20 mouse cellular contexts compared by ENCODE assay signal in the genomic region with DNA sequence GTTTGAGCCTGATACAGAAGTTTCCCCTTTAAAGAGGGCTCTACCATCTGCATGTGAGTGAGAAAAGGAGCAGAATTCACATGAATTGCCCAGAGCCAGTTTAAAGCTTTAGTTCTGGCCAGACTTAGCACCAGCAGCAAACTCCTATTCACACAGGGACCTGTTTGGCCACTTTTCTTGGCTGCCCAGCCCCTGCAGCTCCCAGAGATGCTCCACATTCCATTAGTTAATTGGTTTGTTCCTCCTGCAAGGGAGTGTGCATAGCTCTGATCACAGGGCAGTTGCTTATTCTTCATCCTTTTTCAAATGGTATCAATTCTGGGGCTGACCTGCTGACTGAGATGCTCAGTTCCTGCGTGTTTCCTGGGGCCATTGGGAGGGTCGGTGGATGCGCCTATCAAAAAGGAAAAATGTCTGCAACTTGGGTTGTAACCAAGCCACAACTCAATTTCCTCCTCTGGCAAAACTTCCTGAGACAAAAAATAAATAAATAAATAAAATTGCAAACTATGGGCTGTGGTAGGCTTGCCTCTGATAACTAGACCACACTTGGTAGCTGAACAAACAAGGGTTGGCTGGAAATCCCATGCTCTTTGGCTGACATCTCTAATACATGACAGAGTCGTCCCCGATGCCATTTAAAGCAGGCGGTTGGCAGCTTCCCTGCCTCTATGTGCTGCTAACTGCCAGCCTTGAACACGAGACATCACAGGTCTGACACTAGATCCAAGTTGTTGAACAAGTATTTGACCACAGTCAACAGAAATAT.
DNase-seq lines count a peak whose midpoint lies in the region; ATAC-seq and TF ChIP-seq lines count a peak whose summit lies in the region.
"Had no signal": no experiment of that assay in that cellular context is flagged by ENCODE, and none has a peak within 500 bp of the region (broad histone marks: within the 10 kb centered on the region; RNA-seq: fewer than 3 reads in every experiment).

No protein-coding gene starts in this region.

- no peak overlapping the region for H3K9ac ChIP-seq in ES-Bruce4 (ENCODE audit: low read depth, poor library complexity, severe bottlenecking)
- H3K9ac ChIP-seq: forebrain, embryonic 13.5 days; hindbrain, embryonic 15.5 days; limb, embryonic 13.5 days; stomach, embryonic 15.5 days had no signal

- peaks cover 2% of the 10 kb centered on the region for H3K4me1 ChIP-seq in ES-Bruce4 (ENCODE audit: control insufficient read depth, insufficient read depth, low read length)
- H3K4me1 ChIP-seq: forebrain, embryonic 13.5 days; hindbrain, embryonic 15.5 days; stomach, embryonic 15.5 days had no signal

- 0 out of 2 replicates have a peak, but pooled peaks have one; percentile 8 for TF ChIP-seq EP300 in ES-Bruce4 (IDR thresholded peaks at IDR 0.05; ENCODE audit: insufficient read depth, low read depth, low read length)

- no peaks in the 10 kb centered on the region for H3K27me3 ChIP-seq in ES-Bruce4 (ENCODE audit: control insufficient read depth, insufficient read depth, low read length, poor library complexity, severe bottlenecking)
- H3K27me3 ChIP-seq: forebrain, embryonic 13.5 days; hindbrain, embryonic 15.5 days; limb, embryonic 13.5 days; stomach, embryonic 15.5 days had no signal

- H3K9me3 ChIP-seq in ES-Bruce4 (replicated peaks; ENCODE audit: control insufficient read depth, insufficient read depth, low read length, poor library complexity, severe bottlenecking) = no peaks in the 10 kb centered on the region
- H3K9me3 ChIP-seq: forebrain, embryonic 13.5 days; hindbrain, embryonic 15.5 days; limb, embryonic 13.5 days; megakaryocyte, embryonic 14.5 days; stomach, embryonic 15.5 days had no signal

- TF ChIP-seq POLR2A in ES-Bruce4 (IDR thresholded peaks at IDR 0.05; ENCODE audit: insufficient read depth, low read length) = no peak

- ATAC-seq in megakaryocyte progenitor cell, adult 5-6 weeks (replicated peaks; ENCODE audit: poor library complexity) = no peak
- ATAC-seq: forebrain, embryonic 13.5 days; intestine, embryonic 16.5 days; midbrain, embryonic 16.5 days; Patski had no signal

- no peaks in the 10 kb centered on the region for H3K36me3 ChIP-seq in ES-Bruce4 (ENCODE audit: control insufficient read depth, insufficient read depth, low read length, poor library complexity, severe bottlenecking)
- H3K36me3 ChIP-seq: hindbrain, embryonic 15.5 days; limb, embryonic 13.5 days; stomach, embryonic 15.5 days had no signal

- DNase-seq in gastrocnemius, adult 2 months = peak; percentile 23
- no peak for DNase-seq in gastrocnemius, adult 18-20 months (ENCODE audit: low spot score)
- DNase-seq in layer of hippocampus, postnatal 10 days (ENCODE audit: low spot score in 2 of 2) = peak; percentile 13 to 24
- DNase-seq in layer of hippocampus, adult 8-10 months (ENCODE audit: low spot score in 2 of 2) = no peak
- DNase-seq in embryo, embryonic 10.5 days (ENCODE audit: low spot score) = peak; percentile 10
- DNase-seq in retina, embryonic 14.5 days (ENCODE audit: low spot score) = no peak
- DNase-seq: B cell, adult 2 months; cerebellum, postnatal 25 days; kidney, postnatal 10 days; right cerebral cortex, postnatal 14 days had no signal

- H3K27ac ChIP-seq in gastrocnemius, adult 2 months = no peak overlapping the region
- 0 out of 2 replicates have a peak overlapping the region, but pooled peaks have one; percentile 58 for H3K27ac ChIP-seq in ES-Bruce4 (ENCODE audit: insufficient read depth, low read length)
- H3K27ac ChIP-seq: forebrain, embryonic 13.5 days; hindbrain, embryonic 15.5 days; limb, embryonic 13.5 days; stomach, embryonic 15.5 days had no signal

- H3K4me3 ChIP-seq in gastrocnemius, adult 2 months = no peak overlapping the region
- no peak overlapping the region for H3K4me3 ChIP-seq in ES-Bruce4 (ENCODE audit: low read depth, low read length)
- H3K4me3 ChIP-seq: forebrain, embryonic 13.5 days; hindbrain, embryonic 15.5 days; limb, embryonic 13.5 days; megakaryocyte, embryonic 14.5 days; stomach, embryonic 15.5 days had no signal

- no peak for TF ChIP-seq CTCF in gastrocnemius, adult 2 months (IDR thresholded peaks at IDR 0.05)
- no peak for TF ChIP-seq CTCF in ES-Bruce4 (IDR thresholded peaks at IDR 0.05; ENCODE audit: low read depth, low read length)

- intact Hi-C loops in gastrocnemius, adult 2 months (cut with DNase I) = no loop called here

Comparison
In these comparisons a context has a peak if more than half of its experiments do, and no peak if none do; other contexts are left out.
1. DNase-seq: peak in gastrocnemius, adult 2 months (single experiment), layer of hippocampus, postnatal 10 days (2 of 2) and embryo, embryonic 10.5 days (single experiment); none in gastrocnemius, adult 18-20 months (single experiment), layer of hippocampus, adult 8-10 months (0 of 2) and retina, embryonic 14.5 days (single experiment).